Mouse (Mus musculus): ENCODE measurements around the gene Dnmt3a. TPM values are rescaled to one million over a fixed set of nuclear protein-coding genes. Genes with fewer than 3 reads are reported as not detected.
A peak's percentile ranks its signal among the peaks of the same experiment; 100 is the strongest.

Dnmt3a gene
- total and polyA plus RNA-seq, 2 experiments from 2014 or later = 31.7 to 76.0 TPM

DNA sequence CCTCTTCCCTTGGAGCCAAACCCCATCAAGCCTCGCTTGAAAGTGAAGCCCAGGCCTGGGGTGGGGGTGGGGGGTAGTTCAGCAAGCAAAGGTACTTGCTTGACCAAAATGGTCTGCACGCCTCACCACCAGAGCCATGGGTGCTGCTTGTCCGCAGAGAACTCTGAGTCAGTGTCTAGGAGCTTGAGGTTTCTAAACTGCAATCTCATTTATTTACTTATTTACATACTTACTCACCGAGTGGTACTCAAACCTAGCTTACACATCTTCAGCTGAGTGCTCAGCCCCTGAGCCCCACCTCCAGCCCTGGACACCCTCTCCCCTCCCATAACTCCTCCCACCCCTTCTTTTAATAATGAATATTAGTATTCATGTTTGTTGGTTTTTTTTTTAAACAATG is 48.6 kb downstream of the Dnmt3a start:
- WGBS = 74% methylated on average over 4 of the region's 4 CpGs
- ATAC-seq (ENCODE audit: insufficient read depth, low read depth) = no peak
- no peak for DNase-seq (ENCODE audit: low spot score)
- peaks cover 35% of the 10 kb centered on the region for H3K4me1 ChIP-seq (ENCODE audit: control insufficient read depth, insufficient read depth)
- H3K9ac ChIP-seq (replicated peaks; ENCODE audit: low read depth, low read length) = no peak overlapping the region
- TF ChIP-seq CTCF (IDR thresholded peaks at IDR 0.05; ENCODE audit: low read depth) (no peak), EP300 (IDR thresholded peaks at IDR 0.05; ENCODE audit: low read depth) (no peak)
- peak overlapping the region; percentile 96; the same call in 1 of the 2 replicates for H3K27ac ChIP-seq (ENCODE audit: low read depth)
- no peaks in the 10 kb centered on the region for H3K9me3 ChIP-seq (replicated peaks; ENCODE audit: control insufficient read depth, low read length)
- no peak overlapping the region for H3K4me3 ChIP-seq (ENCODE audit: low read depth, low read length)
- no peaks in the 10 kb centered on the region for H3K27me3 ChIP-seq (ENCODE audit: control insufficient read depth, insufficient read depth, low read length)
- H3K36me3 ChIP-seq (replicated peaks; ENCODE audit: control insufficient read depth, insufficient read depth, low read length) = peaks cover 30% of the 10 kb centered on the region
- no peak overlapping the region for H3K4me2 ChIP-seq (ENCODE audit: low read depth, low read length)

DNA sequence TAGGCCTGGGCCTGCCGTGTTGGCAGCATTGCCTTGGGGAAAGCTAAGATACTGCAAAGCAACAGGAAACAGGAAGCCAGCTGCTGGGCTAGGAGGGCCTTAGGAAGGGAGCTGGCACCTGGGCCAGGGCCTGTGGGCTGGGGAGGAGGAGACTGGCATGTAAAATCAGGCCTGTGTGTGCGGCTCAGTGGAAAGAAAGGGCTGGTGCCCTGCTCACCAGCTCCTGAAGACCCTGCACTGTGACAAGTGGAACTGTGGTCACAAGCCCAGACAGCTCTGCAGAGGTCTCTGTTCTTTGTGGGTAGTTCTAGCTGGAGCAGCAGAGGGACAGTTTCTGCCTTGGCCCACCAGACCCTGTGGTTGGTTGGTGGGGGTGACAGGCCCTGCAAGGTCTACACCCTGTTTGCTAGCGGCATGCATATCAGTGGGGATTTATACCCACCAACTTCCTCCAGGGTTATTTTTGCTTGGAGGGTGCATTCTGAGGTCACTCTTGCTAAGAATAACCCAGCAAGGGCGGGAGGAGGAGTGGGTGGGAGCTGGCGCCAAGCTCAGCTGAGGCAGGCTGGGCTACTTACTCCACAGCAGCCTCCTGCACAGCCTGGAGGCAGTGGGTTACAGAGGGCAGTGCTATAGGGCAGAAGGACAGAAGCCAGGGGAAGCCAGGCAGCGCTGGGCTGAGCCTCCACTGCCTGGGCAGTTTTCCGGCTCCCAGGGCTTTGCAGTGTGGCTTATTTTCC is 50.1 kb downstream of the Dnmt3a start:
- DNase-seq (ENCODE audit: low spot score) (peak; percentile 87), ATAC-seq (ENCODE audit: insufficient read depth, low read depth) (peak; percentile 89)
- H3K4me1 ChIP-seq (ENCODE audit: control insufficient read depth, insufficient read depth) = peaks cover 35% of the 10 kb centered on the region
- no peak for TF ChIP-seq EP300 (IDR thresholded peaks at IDR 0.05; ENCODE audit: low read depth)
- TF ChIP-seq CTCF (IDR thresholded peaks at IDR 0.05; ENCODE audit: low read depth) = 0 out of 2 replicates have a peak, but pooled peaks have one; percentile 3
- H3K4me2 ChIP-seq (ENCODE audit: low read depth, low read length) = peak overlapping the region; percentile 32
- peak overlapping the region; percentile 96 for H3K27ac ChIP-seq (ENCODE audit: low read depth)
- WGBS = 4% methylated on average over 7 of the region's 7 CpGs
- no peaks in the 10 kb centered on the region for H3K27me3 ChIP-seq (ENCODE audit: control insufficient read depth, insufficient read depth, low read length)
- no peak overlapping the region; the same call in 1 of the 2 replicates for H3K4me3 ChIP-seq (ENCODE audit: low read depth, low read length)
- peak overlapping the region; percentile 50 for H3K9ac ChIP-seq (replicated peaks; ENCODE audit: low read depth, low read length)
- peaks cover 15% of the 10 kb centered on the region for H3K36me3 ChIP-seq (replicated peaks; ENCODE audit: control insufficient read depth, insufficient read depth, low read length)
- no peaks in the 10 kb centered on the region for H3K9me3 ChIP-seq (replicated peaks; ENCODE audit: control insufficient read depth, low read length)

DNA sequence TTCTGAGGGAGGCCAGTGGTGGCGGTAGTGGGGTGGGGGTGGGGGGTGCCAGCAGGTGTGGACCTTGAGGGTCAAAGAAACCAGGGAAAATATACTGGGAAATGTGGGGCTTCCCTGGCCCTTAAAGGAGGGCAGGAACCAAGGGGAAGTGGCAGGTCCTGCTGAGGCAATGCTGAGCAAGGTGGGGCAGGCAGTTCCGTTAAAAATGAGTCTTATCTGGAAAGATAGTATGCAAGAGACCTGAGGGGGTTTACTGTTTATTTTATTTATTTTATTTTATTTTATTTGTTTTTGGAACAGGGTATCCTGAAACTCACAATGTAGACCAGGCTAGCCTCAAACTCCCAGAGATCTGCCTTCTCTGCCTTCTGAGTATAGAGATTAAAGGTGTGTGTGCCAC is 50.9 kb downstream of the Dnmt3a start:
- Histone ChIP-seq H3K27ac (ENCODE audit: low read depth) (peak overlapping the region; percentile 96), H3K36me3 (replicated peaks; ENCODE audit: control insufficient read depth, insufficient read depth, low read length) (peaks cover 8% of the 10 kb centered on the region), H3K9ac (replicated peaks; ENCODE audit: low read depth, low read length) (peak overlapping the region; percentile 35), H3K4me2 (ENCODE audit: low read depth, low read length) (peak overlapping the region; percentile 32; the same call in 1 of the 2 replicates), H3K27me3 (ENCODE audit: control insufficient read depth, insufficient read depth, low read length) (no peaks in the 10 kb centered on the region), H3K4me3 (ENCODE audit: low read depth, low read length) (no peak overlapping the region), H3K4me1 (ENCODE audit: control insufficient read depth, insufficient read depth) (peaks cover 35% of the 10 kb centered on the region), H3K9me3 (replicated peaks; ENCODE audit: control insufficient read depth, low read length) (no peaks in the 10 kb centered on the region)
- TF ChIP-seq EP300 (IDR thresholded peaks at IDR 0.05; ENCODE audit: low read depth) = no peak
- no peak for TF ChIP-seq CTCF (IDR thresholded peaks at IDR 0.05; ENCODE audit: low read depth)
- 42% methylated on average over 2 of the region's 2 CpGs for WGBS
- DNase-seq (ENCODE audit: low spot score) (no peak), ATAC-seq (ENCODE audit: insufficient read depth, low read depth) (no peak)

DNA sequence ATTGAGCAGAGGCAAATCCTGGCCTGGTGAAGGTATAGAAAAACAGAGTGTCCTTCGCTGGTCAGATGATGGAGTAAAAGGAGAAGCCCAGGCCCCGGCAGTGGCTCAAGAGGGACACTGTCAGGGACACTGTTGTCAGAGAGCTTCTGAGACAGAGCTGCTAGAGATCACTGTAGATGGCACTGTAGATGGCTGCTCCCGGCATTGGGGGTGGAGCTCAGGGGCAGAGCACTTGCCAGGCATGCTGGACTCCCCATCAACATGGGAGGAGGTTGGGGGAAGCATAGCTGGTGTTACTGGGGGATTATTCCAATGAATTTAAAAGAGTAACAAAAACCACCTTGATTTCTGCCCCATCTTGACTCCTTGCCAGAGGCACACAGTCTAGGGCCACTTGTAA is 51.4 kb downstream of the Dnmt3a start:
- H3K9ac ChIP-seq (replicated peaks; ENCODE audit: low read depth, low read length) = no peak overlapping the region; the same call in 1 of the 2 replicates
- H3K4me3 ChIP-seq (ENCODE audit: low read depth, low read length) = no peak overlapping the region
- H3K27me3 ChIP-seq (ENCODE audit: control insufficient read depth, insufficient read depth, low read length) = no peaks in the 10 kb centered on the region
- ATAC-seq (ENCODE audit: insufficient read depth, low read depth) = no peak
- H3K4me2 ChIP-seq (ENCODE audit: low read depth, low read length) = no peak overlapping the region
- no peak for DNase-seq (ENCODE audit: low spot score)
- WGBS = 55% methylated on average over 3 of the region's 3 CpGs
- H3K9me3 ChIP-seq (replicated peaks; ENCODE audit: control insufficient read depth, low read length) = no peaks in the 10 kb centered on the region
- peak overlapping the region; percentile 96; the same call in 1 of the 2 replicates for H3K27ac ChIP-seq (ENCODE audit: low read depth)
- TF ChIP-seq CTCF (IDR thresholded peaks at IDR 0.05; ENCODE audit: low read depth) (no peak), EP300 (IDR thresholded peaks at IDR 0.05; ENCODE audit: low read depth) (no peak)
- peaks cover 13% of the 10 kb centered on the region for H3K36me3 ChIP-seq (replicated peaks; ENCODE audit: control insufficient read depth, insufficient read depth, low read length)
- H3K4me1 ChIP-seq (ENCODE audit: control insufficient read depth, insufficient read depth) = peaks cover 35% of the 10 kb centered on the region

DNA sequence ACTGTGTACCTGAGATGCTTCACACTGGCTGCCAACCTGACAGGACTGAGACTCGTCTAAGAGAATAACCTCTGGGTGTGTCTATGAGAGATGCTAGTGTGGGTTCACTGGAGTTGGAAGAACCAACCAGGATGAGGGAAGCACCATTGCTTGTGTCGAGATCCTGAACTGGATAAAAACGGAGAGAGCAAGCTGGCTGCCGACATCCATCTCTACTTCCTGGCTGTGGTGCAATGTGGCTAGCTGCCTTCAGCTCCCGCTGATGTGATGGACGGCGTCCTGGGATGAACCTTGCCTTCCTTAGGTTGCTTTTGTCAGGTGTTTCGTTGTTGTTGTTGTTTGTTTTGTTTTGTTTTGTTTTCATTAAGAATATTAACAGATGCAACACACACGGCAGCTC is 52.0 kb downstream of the Dnmt3a start:
- Histone ChIP-seq H3K4me1 (ENCODE audit: control insufficient read depth, insufficient read depth) (peaks cover 35% of the 10 kb centered on the region), H3K4me3 (ENCODE audit: low read depth, low read length) (no peak overlapping the region), H3K27me3 (ENCODE audit: control insufficient read depth, insufficient read depth, low read length) (no peaks in the 10 kb centered on the region), H3K9ac (replicated peaks; ENCODE audit: low read depth, low read length) (no peak overlapping the region), H3K9me3 (replicated peaks; ENCODE audit: control insufficient read depth, low read length) (no peaks in the 10 kb centered on the region), H3K4me2 (ENCODE audit: low read depth, low read length) (no peak overlapping the region), H3K36me3 (replicated peaks; ENCODE audit: control insufficient read depth, insufficient read depth, low read length) (peaks cover 17% of the 10 kb centered on the region), H3K27ac (ENCODE audit: low read depth) (no peak overlapping the region)
- TF ChIP-seq EP300 (IDR thresholded peaks at IDR 0.05; ENCODE audit: low read depth) (no peak), CTCF (IDR thresholded peaks at IDR 0.05; ENCODE audit: low read depth) (no peak)
- ATAC-seq (ENCODE audit: insufficient read depth, low read depth) (no peak), DNase-seq (ENCODE audit: low spot score) (no peak)
- 72% methylated on average over 9 of the region's 9 CpGs for WGBS
